Mouse (Mus musculus): ENCODE measurements around the gene Clec1a. TPM values are rescaled to one million over a fixed set of nuclear protein-coding genes. Genes with fewer than 3 reads are reported as not detected.
"Not testable (repeated sequence)": the region's sequence is repeated elsewhere in the genome, so short reads cannot be mapped to it uniquely, and the experiment has no call there.

The Clec1a gene
- polyA plus RNA-seq (2015; fragmentation: Nextera tagmentation; extraction: Ambion mirVana) = 0.92 and 1.5 TPM in 2 replicates

GRCm38 (mm10) chr6:129451411-129452039, at the start of gene Clec1a:
TSS of gene Clec1a (minus strand) at chr6:129452000.
- no peaks in the 10 kb centered on the region for H3K4me1 ChIP-seq
- H3K27ac ChIP-seq (replicated peaks) = no peak within 1 kb of the TSS
- ATAC-seq (replicated peaks) = no peak
- no peaks in the 10 kb centered on the region for H3K36me3 ChIP-seq
- no peaks in the 10 kb centered on the region for H3K9me3 ChIP-seq
- no peaks in the 10 kb centered on the region for H3K27me3 ChIP-seq
- no peak within 1 kb of the TSS for H3K4me2 ChIP-seq (replicated peaks)
- 59% methylated on average over 13 of the region's 13 CpGs for WGBS
- H3K4me3 ChIP-seq = no peak within 1 kb of the TSS
- no peak within 1 kb of the TSS for H3K9ac ChIP-seq (replicated peaks)

- H3K27me3 ChIP-seq; H3K4me2 ChIP-seq (replicated peaks); H3K4me1 ChIP-seq; H3K4me3 ChIP-seq; H3K9ac ChIP-seq (replicated peaks); H3K27ac ChIP-seq (replicated peaks); H3K9me3 ChIP-seq; H3K36me3 ChIP-seq; ATAC-seq (replicated peaks): not testable (repeated sequence)
- WGBS = 79% methylated on average over 1 of the region's 1 CpGs
Observed at GRCm38 (mm10) chr6:129499516-129499915, 47.7 kb upstream of the Clec1a start.

- Histone ChIP-seq H3K9ac (replicated peaks) (no peak overlapping the region), H3K9me3 (no peaks in the 10 kb centered on the region), H3K4me2 (replicated peaks) (no peak overlapping the region), H3K27me3 (no peaks in the 10 kb centered on the region), H3K27ac (replicated peaks) (no peak overlapping the region), H3K36me3 (no peaks in the 10 kb centered on the region), H3K4me1 (no peaks in the 10 kb centered on the region), H3K4me3 (no peak overlapping the region)
- WGBS = 88% methylated on average over 3 of the region's 3 CpGs
- no peak for ATAC-seq (replicated peaks)
Observed at GRCm38 (mm10) chr6:129497345-129498218, 45.8 kb upstream of the Clec1a start.

- no peaks in the 10 kb centered on the region for H3K27me3 ChIP-seq
- H3K4me2 ChIP-seq (replicated peaks) = no peak overlapping the region
- no peak overlapping the region for H3K27ac ChIP-seq (replicated peaks)
- no peaks in the 10 kb centered on the region for H3K9me3 ChIP-seq
- WGBS = 85% methylated on average over 4 of the region's 4 CpGs
- no peak overlapping the region for H3K4me3 ChIP-seq
- H3K9ac ChIP-seq (replicated peaks) = no peak overlapping the region
- ATAC-seq (replicated peaks) = no peak
- H3K36me3 ChIP-seq = no peaks in the 10 kb centered on the region
- H3K4me1 ChIP-seq = no peaks in the 10 kb centered on the region
Observed at GRCm38 (mm10) chr6:129494924-129495323, 43.1 kb upstream of the Clec1a start.

GRCm38 (mm10) chr6:129480089-129480958, 28.5 kb upstream of the Clec1a start:
- 23% methylated on average over 8 of the region's 8 CpGs for WGBS

GRCm38 (mm10) chr6:129476404-129477126, 24.8 kb upstream of the Clec1a start:
- Histone ChIP-seq H3K36me3 (no peaks in the 10 kb centered on the region), H3K4me1 (peaks cover 8% of the 10 kb centered on the region), H3K4me2 (replicated peaks) (no peak overlapping the region), H3K9ac (replicated peaks) (no peak overlapping the region), H3K27me3 (no peaks in the 10 kb centered on the region), H3K4me3 (no peak overlapping the region), H3K9me3 (no peaks in the 10 kb centered on the region), H3K27ac (replicated peaks) (no peak overlapping the region)
- WGBS = 31% methylated on average over 13 of the region's 13 CpGs
- ATAC-seq (replicated peaks) = no peak

More at GRCm38 (mm10) chr6:129480089-129480958, 28.5 kb upstream of the Clec1a start:
- Histone ChIP-seq H3K27ac (replicated peaks) (peak overlapping the region; percentile 78), H3K4me3 (no peak overlapping the region), H3K9me3 (no peaks in the 10 kb centered on the region), H3K36me3 (no peaks in the 10 kb centered on the region), H3K9ac (replicated peaks) (no peak overlapping the region), H3K27me3 (no peaks in the 10 kb centered on the region), H3K4me2 (replicated peaks) (peak overlapping the region; percentile 24), H3K4me1 (peaks cover 8% of the 10 kb centered on the region)
- peak; percentile 96 for ATAC-seq (replicated peaks)

- H3K4me3 ChIP-seq = no peak overlapping the region
- no peaks in the 10 kb centered on the region for H3K36me3 ChIP-seq
- H3K27me3 ChIP-seq = no peaks in the 10 kb centered on the region
- H3K27ac ChIP-seq (replicated peaks) = no peak overlapping the region
- ATAC-seq (replicated peaks) = no peak
- no peak overlapping the region for H3K4me2 ChIP-seq (replicated peaks)
- H3K9me3 ChIP-seq = no peaks in the 10 kb centered on the region
- H3K9ac ChIP-seq (replicated peaks) = no peak overlapping the region
- H3K4me1 ChIP-seq = no peaks in the 10 kb centered on the region
- WGBS = 89% methylated on average over 5 of the region's 5 CpGs
Observed at GRCm38 (mm10) chr6:129472627-129473026, 20.8 kb upstream of the Clec1a start.

GRCm38 (mm10) chr6:129471386-129471785, 19.6 kb upstream of the Clec1a start:
- H3K4me1 ChIP-seq = no peaks in the 10 kb centered on the region
- H3K27ac ChIP-seq (replicated peaks) = no peak overlapping the region
- WGBS = 88% methylated on average over 6 of the region's 6 CpGs
- no peaks in the 10 kb centered on the region for H3K27me3 ChIP-seq
- no peak for ATAC-seq (replicated peaks)
- no peak overlapping the region for H3K4me2 ChIP-seq (replicated peaks)
- no peak overlapping the region for H3K4me3 ChIP-seq
- H3K9ac ChIP-seq (replicated peaks) = no peak overlapping the region
- H3K36me3 ChIP-seq = no peaks in the 10 kb centered on the region
- no peaks in the 10 kb centered on the region for H3K9me3 ChIP-seq

GRCm38 (mm10) chr6:129449743-129450142, 2.1 kb downstream of the Clec1a start:
- 86% methylated on average over 6 of the region's 6 CpGs for WGBS
- Histone ChIP-seq H3K27ac (replicated peaks) (no peak overlapping the region), H3K27me3 (no peaks in the 10 kb centered on the region), H3K36me3 (no peaks in the 10 kb centered on the region), H3K9me3 (no peaks in the 10 kb centered on the region), H3K4me2 (replicated peaks) (no peak overlapping the region), H3K4me3 (no peak overlapping the region), H3K9ac (replicated peaks) (no peak overlapping the region), H3K4me1 (no peaks in the 10 kb centered on the region)
- ATAC-seq (replicated peaks) = no peak

GRCm38 (mm10) chr6:129438033-129438432, 13.8 kb downstream of the Clec1a start:
- no peaks in the 10 kb centered on the region for H3K9me3 ChIP-seq
- no peak overlapping the region for H3K4me2 ChIP-seq (replicated peaks)
- no peaks in the 10 kb centered on the region for H3K36me3 ChIP-seq
- H3K27ac ChIP-seq (replicated peaks) = no peak overlapping the region
- H3K9ac ChIP-seq (replicated peaks) = no peak overlapping the region
- 91% methylated on average over 2 of the region's 2 CpGs for WGBS
- no peaks in the 10 kb centered on the region for H3K27me3 ChIP-seq
- no peak for ATAC-seq (replicated peaks)
- no peaks in the 10 kb centered on the region for H3K4me1 ChIP-seq
- H3K4me3 ChIP-seq = no peak overlapping the region

GRCm38 (mm10) chr6:129436025-129436424, 15.8 kb downstream of the Clec1a start:
- ATAC-seq (replicated peaks) = no peak
- Histone ChIP-seq H3K36me3 (no peaks in the 10 kb centered on the region), H3K4me2 (replicated peaks) (no peak overlapping the region), H3K9me3 (no peaks in the 10 kb centered on the region), H3K4me3 (no peak overlapping the region), H3K4me1 (no peaks in the 10 kb centered on the region), H3K9ac (replicated peaks) (no peak overlapping the region), H3K27me3 (no peaks in the 10 kb centered on the region), H3K27ac (replicated peaks) (no peak overlapping the region)
- 93% methylated on average over 3 of the region's 3 CpGs for WGBS
